ENCODE assay signal across 10 mouse cellular contexts in genomic region chr2:14739510-14739909, GRCm38 (mm10).
DNase-seq lines count a peak whose midpoint lies in the region; ATAC-seq lines count a peak whose summit lies in the region.
"Had no signal": no experiment of that assay in that cellular context is flagged by ENCODE, and none has a peak within 500 bp of the region (broad histone marks: within the 10 kb centered on the region; RNA-seq: fewer than 3 reads in every experiment).

No protein-coding gene starts in this region.

- 64% methylated on average over 15 of the region's 15 CpGs for WGBS in hindbrain, embryonic 16.5 days
- 76% methylated on average over 15 of the region's 15 CpGs for WGBS in neural tube, embryonic 14.5 days

- peak overlapping the region; percentile 57 for H3K4me2 ChIP-seq in hindbrain, embryonic 16.5 days (ENCODE audit: low read length)
- H3K4me2 ChIP-seq in neural tube, embryonic 14.5 days (ENCODE audit: low read depth, low read length), result peak overlapping the region; percentile 42
- H3K4me2 ChIP-seq: liver, embryonic 13.5 days had no signal

- no peaks in the 10 kb centered on the region for H3K36me3 ChIP-seq in hindbrain, embryonic 16.5 days (ENCODE audit: control insufficient read depth, insufficient read depth, low read length)
- H3K36me3 ChIP-seq in neural tube, embryonic 14.5 days (ENCODE audit: control insufficient read depth, insufficient read depth, low read length), result no peaks in the 10 kb centered on the region
- H3K36me3 ChIP-seq: liver, embryonic 13.5 days had no signal

- no peak overlapping the region for H3K27ac ChIP-seq in hindbrain, embryonic 16.5 days (ENCODE audit: low read depth, low read length)
- H3K27ac ChIP-seq in neural tube, embryonic 14.5 days (ENCODE audit: low read depth, low read length), result no peak overlapping the region
- H3K27ac ChIP-seq: liver, embryonic 13.5 days had no signal

- peak overlapping the region; percentile 18; the same call in 1 of the 2 replicates for H3K9ac ChIP-seq in hindbrain, embryonic 16.5 days (ENCODE audit: low read depth, low read length)
- H3K9ac ChIP-seq in neural tube, embryonic 14.5 days (replicated peaks; ENCODE audit: low read depth, low read length), result no peak overlapping the region; the same call in 1 of the 2 replicates
- H3K9ac ChIP-seq: liver, embryonic 13.5 days had no signal

- DNase-seq in frontal cortex, postnatal 10 days (ENCODE audit: low spot score in 2 of 2), result no peak
- peak; percentile 8 for DNase-seq in cerebellum, adult 9-11 months
- no peak for DNase-seq in urinary bladder, adult 18-20 months (ENCODE audit: low spot score in 2 of 2)
- no peak for DNase-seq in ovary, adult 18-20 months (ENCODE audit: low spot score)
- DNase-seq: kidney, adult 11 months; liver, embryonic 13.5 days had no signal

- peak overlapping the region; percentile 23 for H3K4me3 ChIP-seq in hindbrain, embryonic 16.5 days (ENCODE audit: low read length)
- no peak overlapping the region for H3K4me3 ChIP-seq in neural tube, embryonic 14.5 days (ENCODE audit: low read depth, low read length)
- H3K4me3 ChIP-seq: liver, embryonic 13.5 days had no signal

- no peaks in the 10 kb centered on the region for H3K27me3 ChIP-seq in hindbrain, embryonic 16.5 days (replicated peaks; ENCODE audit: control insufficient read depth, insufficient read depth, low read length)
- H3K27me3 ChIP-seq in neural tube, embryonic 14.5 days (ENCODE audit: control insufficient read depth, insufficient read depth, low read length), result no peaks in the 10 kb centered on the region
- H3K27me3 ChIP-seq: liver, embryonic 13.5 days had no signal

- H3K4me1 ChIP-seq in hindbrain, embryonic 16.5 days (ENCODE audit: control insufficient read depth, insufficient read depth, low read depth, low read length), result no peaks in the 10 kb centered on the region
- 0 out of 2 replicates have a peak, but pooled peaks cover 2% of the 10 kb centered on the region for H3K4me1 ChIP-seq in neural tube, embryonic 14.5 days (ENCODE audit: control insufficient read depth, insufficient read depth, low read length)
- H3K4me1 ChIP-seq: liver, embryonic 13.5 days had no signal

- H3K9me3 ChIP-seq in hindbrain, embryonic 16.5 days (ENCODE audit: control insufficient read depth, low read length), result no peaks in the 10 kb centered on the region
- no peaks in the 10 kb centered on the region for H3K9me3 ChIP-seq in neural tube, embryonic 14.5 days (ENCODE audit: control insufficient read depth, low read length)
- H3K9me3 ChIP-seq: liver, embryonic 13.5 days had no signal

- peak; percentile 68 for ATAC-seq in frontal cortex, adult (ENCODE audit: low TSS enrichment)
- peak; percentile 59; the same call in 1 of the 2 replicates for ATAC-seq in hindbrain, embryonic 16.5 days
- peak; percentile 50; the same call in 1 of the 2 replicates for ATAC-seq in neural tube, embryonic 14.5 days (ENCODE audit: low read depth)
- ATAC-seq in megakaryocyte progenitor cell, adult 5-6 weeks (replicated peaks; ENCODE audit: poor library complexity), result no peak
